Mouse (Mus musculus) CH12.LX (cell line): ENCODE data around the gene Hpn.

Experiments
- BHLHE40 ChIP-seq: IDR thresholded peaks from 2 replicates; pipeline ENCODE4 v1.6.1; 2011; ENCODE audit warnings: mild to moderate bottlenecking, low read depth, low read length, improper control_type of control experiment
- CTCF ChIP-seq, 2 experiments: IDR thresholded peaks in 1 of 2; conservative IDR thresholded peaks in 1 of 2; 2 replicates each; pipeline ENCODE4 v1.5.1; 2011 to 2012; ENCODE audit warnings: low read depth in 2 of 2, low read length in 2 of 2, improper control_type of control experiment in 1 of 2, inconsistent platforms in 1 of 2, mild to moderate bottlenecking in 1 of 2, moderate library complexity in 1 of 2
- ELF1 ChIP-seq: IDR thresholded peaks from 2 replicates; pipeline ENCODE4 v1.6.1; 2014; ENCODE audit warnings: low read depth, mild to moderate bottlenecking, inconsistent platforms, low read length, improper control_type of control experiment
- EP300 ChIP-seq: IDR thresholded peaks from 2 replicates; pipeline ENCODE4 v1.6.1; 2011; ENCODE audit warnings: low read length, improper control_type of control experiment
- HCFC1 ChIP-seq: IDR thresholded peaks from 2 replicates; pipeline ENCODE4 v1.6.1; 2012; ENCODE audit warnings: low read depth, mild to moderate bottlenecking, inconsistent platforms, low read length, improper control_type of control experiment
- JUN ChIP-seq: IDR thresholded peaks from 2 replicates; pipeline ENCODE4 v1.6.1; 2011; ENCODE audit warnings: low read depth, mild to moderate bottlenecking, low read length, improper control_type of control experiment, moderate library complexity; ENCODE audit not compliant: insufficient read depth
- JUND ChIP-seq: conservative IDR thresholded peaks from 2 replicates; pipeline ENCODE4 v1.6.1; 2011; ENCODE audit warnings: low read depth, low read length, improper control_type of control experiment
- MAZ ChIP-seq: IDR thresholded peaks from 2 replicates; pipeline ENCODE4 v1.6.1; 2012; ENCODE audit warnings: low read depth, mild to moderate bottlenecking, inconsistent platforms, low read length, improper control_type of control experiment, moderate library complexity
- POLR2A ChIP-seq: IDR thresholded peaks from 2 replicates; pipeline ENCODE4 v1.6.1; 2011; ENCODE audit warnings: low read depth, mild to moderate bottlenecking, improper control_type of control experiment, low read length
- RAD21 ChIP-seq: IDR thresholded peaks from 2 replicates; pipeline ENCODE4 v1.6.1; 2011; ENCODE audit warnings: low read depth, mild to moderate bottlenecking, low read length, improper control_type of control experiment, moderate library complexity
- ZC3H11A ChIP-seq: IDR thresholded peaks from 2 replicates; pipeline ENCODE4 v1.6.1; 2012; ENCODE audit warnings: low read depth, mild to moderate bottlenecking, inconsistent platforms, low read length, improper control_type of control experiment
- ZKSCAN1 ChIP-seq: IDR thresholded peaks from 2 replicates; pipeline ENCODE4 v1.6.1; 2012; ENCODE audit warnings: low read depth, inconsistent platforms, low read length, improper control_type of control experiment, borderline replicate concordance
- ZMIZ1 ChIP-seq: IDR thresholded peaks from 2 replicates; pipeline ENCODE4 v1.6.1; 2012; ENCODE audit warnings: low read depth, mild to moderate bottlenecking, inconsistent platforms, low read length, improper control_type of control experiment
- ZNF384 ChIP-seq: IDR thresholded peaks from 2 replicates; pipeline ENCODE4 v1.6.1; 2012; ENCODE audit warnings: low read depth, low read length, improper control_type of control experiment, inconsistent platforms

DNA sequence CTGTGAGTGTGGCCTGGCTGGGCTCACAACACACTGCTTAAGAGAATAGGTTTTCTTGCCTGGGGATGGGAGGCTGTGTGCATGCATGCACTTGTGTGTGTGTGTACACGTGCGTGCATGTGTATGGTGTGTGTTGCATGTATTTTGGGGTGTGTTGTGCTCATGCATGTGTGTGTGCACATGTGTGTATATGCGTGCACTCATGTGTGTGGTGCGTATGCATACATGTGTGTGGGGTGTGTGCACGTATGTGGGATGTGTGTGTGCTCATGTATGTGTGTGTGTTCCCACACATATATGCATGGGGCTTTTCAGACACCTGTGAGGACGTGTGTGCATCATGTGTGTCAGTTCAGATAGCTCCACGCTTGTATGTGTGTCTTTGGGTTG is 54.5 kb downstream of the Hpn start:
- TF ChIP-seq CTCF (conservative IDR thresholded peaks at IDR 0.05 in 1 of 2, IDR thresholded peaks at IDR 0.05 in 1 of 2; ENCODE audit: low read depth in 2 of 2, low read length in 2 of 2) (no peak), POLR2A (no peak), MAZ (no peak), ELF1 (no peak), ZNF384 (no peak), EP300 (no peak), RAD21 (no peak), BHLHE40 (no peak), JUN (no peak), ZKSCAN1 (no peak), ZMIZ1 (no peak), HCFC1 (no peak), ZC3H11A (no peak), JUND (no peak)
